Mouse (Mus musculus) neural tube, embryonic 10.5 days (tissue): ENCODE data around the gene Plin3.
"Not testable (repeated sequence)": the region's sequence is repeated elsewhere in the genome, so short reads cannot be mapped to it uniquely, and the experiment has no call there.

Experiments used
- DNase-seq: peaks from one replicate; pipeline ENCODE4 v3.0.0-alpha.2; 2017; ENCODE audit warnings: low spot score; ENCODE audit errors: extremely low spot score

Gene Plin3

DNA sequence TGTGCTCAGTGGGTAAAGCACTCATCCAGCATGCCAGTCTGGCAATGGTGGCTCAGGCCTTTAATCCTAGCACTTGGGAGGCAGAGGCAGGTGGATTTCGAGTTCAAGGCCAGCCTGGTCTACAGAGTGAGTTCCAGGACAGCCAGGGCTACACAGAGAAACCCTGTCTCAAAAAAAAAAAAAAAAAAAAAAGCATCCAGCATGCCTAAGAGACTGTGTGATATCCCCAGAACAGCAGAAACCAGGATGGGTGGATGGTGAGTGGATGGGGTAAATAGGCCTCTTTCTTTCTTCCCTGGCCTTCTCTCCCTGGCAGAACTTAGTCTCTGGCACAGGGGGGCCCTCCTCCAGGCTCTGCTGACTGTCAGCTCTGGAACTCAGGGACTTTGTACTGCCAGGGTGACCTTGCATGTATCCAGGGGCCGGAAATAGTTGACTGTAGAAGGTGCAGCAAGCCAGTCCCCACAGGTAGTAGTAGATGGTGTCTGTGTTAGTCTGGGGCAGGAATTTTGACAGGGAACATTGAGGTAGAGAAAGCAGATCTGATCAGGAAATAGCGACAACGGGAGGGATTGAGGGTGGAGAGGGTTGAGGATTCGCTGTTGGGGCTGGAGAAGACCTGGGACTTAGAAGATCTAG is 16.7 kb downstream of the Plin3 start:
- no peak for DNase-seq

DNA sequence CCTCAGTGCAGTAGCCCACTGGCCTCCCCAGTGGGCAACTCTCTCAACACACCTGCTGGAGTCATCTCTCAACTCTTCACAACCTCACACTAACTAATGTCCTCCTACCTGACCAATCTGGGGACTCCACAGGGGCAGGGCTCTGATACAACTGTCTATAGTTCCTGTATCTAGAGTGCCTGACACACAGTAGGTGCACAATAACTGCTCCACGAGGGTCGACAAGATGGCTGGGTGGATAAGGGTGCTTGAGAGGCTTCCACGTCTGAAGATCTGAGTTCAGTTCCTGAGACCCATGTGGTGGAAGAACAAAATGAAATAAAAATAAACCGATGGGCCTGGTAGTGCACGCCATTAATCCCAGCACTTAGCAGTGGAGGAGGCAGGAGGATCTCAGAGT is 18.7 kb downstream of the Plin3 start:
- no peak for DNase-seq

DNA sequence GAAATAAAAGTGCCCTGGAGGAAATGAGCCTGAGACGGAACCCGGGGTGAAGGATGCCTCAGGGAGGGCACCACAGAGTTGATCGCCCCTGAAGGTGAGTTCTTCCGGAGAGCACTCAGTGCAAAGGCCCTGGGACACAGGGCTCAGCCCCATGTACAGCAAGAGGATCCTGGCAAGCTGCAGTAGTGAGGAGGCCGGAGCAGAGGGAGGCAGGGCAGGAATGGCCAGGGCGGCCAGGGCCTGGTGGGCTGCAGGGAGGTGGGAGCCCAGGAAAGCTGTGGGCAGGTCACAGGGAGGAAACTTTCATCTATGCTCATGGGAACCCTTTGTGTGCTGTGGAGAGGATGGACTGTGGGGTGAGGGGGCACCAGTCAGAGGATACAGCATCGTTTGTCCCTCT is 19.2 kb downstream of the Plin3 start:
- DNase-seq: no peak

DNA sequence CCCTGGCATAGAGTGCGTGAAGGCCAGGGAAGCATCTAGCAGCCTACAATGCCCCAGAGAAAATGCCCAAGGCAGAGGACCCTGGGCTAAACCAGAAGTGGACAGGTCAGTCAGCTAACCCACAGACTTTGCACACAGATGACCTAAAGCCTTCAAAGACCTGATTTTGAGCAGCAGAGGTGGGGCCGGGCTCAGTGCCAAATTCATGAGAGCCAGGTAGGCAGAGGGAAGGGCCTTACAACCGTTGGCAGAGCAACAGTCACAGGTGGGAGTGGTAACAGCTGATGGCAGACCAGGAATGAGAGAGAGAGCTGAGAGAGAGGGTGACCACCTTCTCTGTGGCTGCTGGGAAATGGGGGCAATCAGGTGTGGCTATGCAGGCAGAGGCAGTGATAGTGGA is 20.0 kb downstream of the Plin3 start:
- no peak for DNase-seq

DNA sequence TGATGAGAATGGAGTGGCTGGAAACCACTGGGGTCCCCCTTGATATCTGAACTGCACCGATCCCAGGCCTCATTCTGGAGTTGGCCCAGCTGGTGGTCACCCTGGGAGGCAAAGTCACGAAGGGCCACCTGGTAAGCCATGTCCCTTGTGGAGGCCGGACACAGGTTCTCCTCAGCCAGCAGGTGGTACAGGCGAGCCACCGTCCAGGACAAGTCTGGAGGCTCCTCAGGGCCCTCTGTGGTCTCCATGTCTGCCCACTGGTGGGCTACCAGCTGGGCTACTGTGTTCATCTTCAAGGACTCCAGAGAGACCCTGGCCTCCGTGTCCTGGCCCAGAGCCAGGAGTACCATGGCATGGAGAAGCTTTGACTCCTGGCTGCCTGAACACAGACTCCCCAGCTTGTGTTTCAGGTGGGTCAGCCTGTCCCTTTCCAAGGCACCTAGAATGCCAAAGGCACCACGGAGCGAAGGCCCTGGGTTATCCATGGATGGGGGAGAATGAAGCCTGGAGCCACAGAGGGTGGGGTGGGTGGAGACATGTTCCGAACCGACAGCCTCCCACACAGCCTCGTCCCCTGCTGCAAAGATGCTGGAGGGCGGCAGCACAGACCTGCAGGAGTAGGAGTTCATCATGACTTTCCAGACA is 20.9 kb downstream of the Plin3 start:
- DNase-seq: no peak

DNA sequence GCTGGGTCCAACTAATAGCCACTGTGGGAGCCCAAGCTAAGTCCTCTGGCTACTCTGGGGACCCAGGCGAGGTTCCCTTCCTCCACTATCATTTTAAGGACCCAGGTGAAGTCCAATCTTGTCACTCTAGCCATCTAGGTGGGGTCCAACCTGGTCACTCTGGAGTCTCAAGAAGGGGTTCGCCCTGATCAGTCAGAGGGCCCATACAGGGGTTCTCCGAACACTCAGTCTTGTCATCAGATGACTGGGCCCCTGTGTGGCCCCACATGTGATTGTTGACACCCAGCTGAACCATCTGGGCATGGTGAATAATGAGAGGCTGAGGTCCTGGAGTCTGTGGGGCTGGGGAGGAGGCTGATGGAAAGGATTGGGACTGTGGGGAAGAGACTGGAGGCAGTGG is 22.9 kb downstream of the Plin3 start:
- no peak for DNase-seq

DNA sequence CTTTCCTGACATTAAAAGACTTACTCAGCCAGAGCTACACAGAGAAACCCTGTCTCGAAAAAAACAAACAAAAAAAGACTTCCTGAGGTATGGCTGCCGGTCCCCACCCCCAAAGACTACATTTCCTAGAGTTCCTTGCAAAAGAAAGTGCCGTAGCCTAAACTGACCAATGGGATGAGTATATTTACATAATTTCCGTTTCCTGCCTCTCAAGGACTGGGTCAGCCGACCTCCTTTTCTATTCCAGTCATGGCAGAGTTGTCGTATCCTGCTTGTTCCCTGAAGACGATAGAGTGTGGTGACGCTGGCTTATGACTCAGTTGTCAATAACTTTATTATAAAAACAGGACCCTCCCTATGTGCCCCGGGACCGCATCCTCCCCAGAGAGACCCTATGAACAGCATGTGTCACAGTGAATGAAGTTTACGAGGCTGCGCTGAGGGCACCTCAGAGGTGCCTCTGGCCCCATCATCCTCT is 23.5 kb downstream of the Plin3 start:
- peak; percentile 45 for DNase-seq

DNA sequence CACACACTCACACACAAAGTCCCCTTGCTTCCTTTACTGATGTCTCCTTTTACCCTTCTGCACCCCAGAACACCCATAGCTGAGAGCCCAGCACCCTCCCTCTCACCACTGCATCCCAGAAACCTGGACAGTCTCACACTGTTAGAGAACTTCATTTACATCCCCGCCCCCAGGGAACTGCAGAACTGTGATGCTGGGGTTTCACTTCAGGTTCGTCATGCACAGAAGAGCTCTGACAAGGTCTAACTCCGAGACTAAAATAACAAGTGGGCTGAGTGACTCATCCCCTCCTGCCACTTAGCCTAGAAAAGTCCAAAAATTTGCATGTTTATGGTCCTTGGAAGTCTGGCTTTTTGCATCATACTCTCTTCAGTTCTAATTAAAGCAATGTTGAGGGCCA is 26.4 kb downstream of the Plin3 start:
- DNase-seq: no peak

DNA sequence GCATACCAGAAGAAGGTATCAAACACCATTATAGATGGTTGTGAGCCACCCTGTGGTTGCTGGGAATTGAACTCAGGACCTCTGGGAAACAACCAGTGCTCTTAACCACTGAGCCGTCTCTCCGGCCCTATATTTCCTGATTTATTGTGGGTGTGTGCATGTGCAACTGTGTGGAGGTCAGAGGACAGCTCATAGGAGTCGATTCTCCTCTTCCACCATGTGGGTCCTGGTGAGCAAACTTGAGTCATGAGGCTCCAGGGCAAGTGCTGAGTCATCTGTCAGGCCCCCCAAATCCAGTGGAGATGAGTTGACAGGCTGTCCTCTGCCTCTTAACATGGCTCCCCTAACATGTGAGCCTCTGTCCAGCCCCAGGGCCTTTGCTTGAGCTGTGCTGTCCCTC is 26.8 kb downstream of the Plin3 start:
- no peak for DNase-seq

DNA sequence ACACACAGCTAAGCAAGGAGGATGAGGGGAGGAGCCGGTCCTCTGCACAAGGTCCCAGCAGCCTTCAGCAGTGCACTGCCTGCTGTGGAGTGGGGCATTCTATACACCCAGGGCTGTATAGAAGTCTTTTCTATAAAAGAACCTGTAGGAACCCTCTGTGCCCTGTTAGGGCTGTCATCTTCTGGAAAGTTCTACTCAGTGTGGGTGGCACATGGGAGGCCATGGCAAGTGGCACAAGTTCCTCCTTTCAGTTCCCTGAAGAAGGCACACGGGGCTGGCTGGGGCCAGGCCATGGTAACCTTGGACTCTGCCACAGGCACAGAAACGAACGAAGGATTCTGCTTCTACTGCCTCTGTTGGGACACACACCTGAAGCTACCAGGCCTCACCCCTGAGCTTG is 27.7 kb downstream of the Plin3 start:
- no peak for DNase-seq

DNA sequence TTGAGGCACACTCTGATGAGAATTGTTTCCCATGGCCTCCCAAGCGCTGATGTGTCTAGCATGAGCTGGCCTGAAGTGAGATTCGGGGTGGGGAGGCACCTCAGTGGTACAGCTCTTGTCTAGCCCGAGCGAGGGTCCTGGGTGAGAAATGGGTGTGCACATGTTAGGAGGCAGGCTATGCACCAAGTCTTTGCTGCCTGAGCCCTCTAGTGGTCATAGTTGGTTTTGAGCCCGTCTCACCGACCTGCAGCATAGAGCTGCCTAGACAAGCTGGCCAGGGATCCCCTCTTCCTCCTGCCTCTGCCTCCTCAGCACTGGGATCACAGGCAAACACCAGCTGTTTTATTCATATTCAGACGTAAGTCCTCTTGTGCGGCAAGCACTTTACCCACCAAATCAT is 28.7 kb downstream of the Plin3 start:
- peak; percentile 70 for DNase-seq

DNA sequence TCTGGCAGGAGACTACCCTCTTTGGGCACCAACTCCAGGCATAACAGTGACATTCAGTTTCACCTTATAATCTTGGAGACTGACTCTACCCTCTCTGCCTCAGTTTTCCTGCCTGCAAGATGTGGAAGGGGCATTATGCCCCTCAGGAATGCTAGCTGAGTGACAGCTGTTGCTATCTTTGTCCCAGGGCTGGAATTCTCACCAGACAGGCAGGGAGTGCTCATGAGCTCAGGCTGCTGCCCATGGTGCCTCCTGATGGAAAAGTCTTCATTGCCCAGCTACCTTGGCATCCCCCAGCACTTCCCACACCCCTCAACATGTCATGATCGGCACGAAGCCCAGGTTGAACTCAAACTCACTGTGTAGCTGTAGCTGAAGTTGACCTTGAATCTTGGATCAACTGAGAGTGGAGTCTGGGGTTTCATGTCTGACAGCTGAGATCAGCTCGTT is 30.0 kb downstream of the Plin3 start:
- no peak for DNase-seq

DNA sequence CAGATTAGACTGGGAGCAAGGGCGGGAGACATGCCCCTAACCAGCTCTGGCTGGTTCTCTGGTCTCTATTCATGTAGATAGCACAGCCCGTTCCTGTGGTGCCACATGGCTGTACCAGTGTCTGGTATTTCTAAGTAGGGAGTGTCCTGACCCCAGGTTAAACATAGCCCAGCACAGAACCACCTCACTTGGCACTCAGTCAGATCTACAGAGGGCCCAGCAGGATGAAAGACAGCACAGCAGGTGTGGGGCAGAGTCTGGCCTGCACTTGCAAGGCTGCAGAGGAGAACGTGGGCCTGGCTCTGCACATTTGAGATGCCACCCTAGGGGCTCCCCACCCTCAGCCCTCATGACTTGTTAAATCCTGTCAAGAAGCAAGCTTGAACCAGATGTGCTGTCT is 31.5 kb downstream of the Plin3 start:
- no peak for DNase-seq

DNA sequence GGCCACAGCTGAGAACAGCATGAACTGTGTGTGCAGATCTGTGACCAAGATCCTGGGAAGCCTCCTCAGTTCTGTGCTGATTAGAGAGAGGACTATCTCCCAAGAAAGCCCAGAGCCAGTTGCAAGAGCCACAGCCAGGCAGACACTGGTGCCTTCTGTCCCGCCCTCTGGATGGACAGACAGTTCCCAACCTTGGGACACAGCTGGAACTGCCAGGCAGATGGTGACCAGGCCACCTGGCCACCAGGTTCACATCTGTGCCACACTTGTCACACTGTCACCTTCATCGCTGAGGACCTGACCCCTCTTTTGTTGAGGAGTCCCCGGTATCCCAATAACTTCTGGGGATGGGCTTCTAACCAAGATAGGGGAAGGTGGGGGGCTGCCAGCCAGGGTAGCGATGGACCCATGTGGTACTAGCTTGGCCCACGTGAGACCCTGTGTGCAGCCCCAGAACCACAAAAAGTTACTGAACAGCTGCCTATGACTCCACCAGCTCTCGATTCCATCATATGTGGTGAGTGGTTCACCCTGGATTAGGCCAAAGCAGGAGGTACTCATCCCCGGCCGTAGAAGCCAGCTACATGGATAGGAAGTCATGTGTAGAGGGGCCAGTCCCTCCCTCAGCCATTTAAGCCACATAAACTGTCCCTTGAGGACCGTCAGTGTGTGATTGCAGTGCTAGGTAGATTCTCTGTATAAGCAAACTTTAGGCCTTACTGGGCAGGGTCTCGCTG is 33.2 kb downstream of the Plin3 start:
- no peak for DNase-seq

DNA sequence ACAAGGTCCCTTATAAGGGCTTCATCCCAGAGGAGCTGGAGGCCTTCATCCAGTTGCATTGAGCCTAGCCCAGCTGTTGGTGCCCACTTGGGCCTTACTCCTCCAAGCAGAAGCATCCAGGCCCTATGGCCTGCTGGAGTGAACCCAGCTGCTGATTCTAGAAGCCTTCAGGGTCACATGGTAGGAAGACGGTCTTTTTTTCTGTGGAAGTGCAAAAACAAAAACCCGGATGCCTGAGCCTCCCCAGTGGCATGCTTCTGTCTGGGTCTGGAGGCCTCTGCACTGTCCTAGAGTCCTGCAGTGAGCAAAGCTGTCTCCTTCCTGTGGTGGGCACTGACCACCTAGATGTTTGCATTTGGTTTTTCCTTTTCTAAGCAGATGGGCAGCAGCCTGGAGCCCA is 33.9 kb downstream of the Plin3 start:
- not testable (repeated sequence) for DNase-seq

DNA sequence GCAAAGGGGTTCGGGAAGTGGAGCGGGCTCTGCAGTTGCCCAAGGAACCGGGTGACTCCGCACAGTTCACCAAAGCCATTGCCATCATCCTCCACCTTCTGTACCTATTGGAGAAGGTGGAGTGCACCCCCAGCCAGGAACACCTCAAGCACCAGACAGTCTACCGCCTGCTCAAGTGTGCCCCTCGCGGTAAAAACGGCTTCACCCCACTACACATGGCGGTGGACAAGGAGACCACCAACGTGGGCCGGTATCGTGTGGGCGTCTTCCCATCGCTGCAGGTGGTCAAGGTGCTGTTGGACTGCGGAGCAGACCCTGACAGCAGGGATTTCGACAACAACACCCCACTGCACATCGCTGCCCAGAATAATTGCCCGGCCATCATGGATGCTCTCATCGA is 34.4 kb downstream of the Plin3 start:
- DNase-seq: not testable (repeated sequence)

DNA sequence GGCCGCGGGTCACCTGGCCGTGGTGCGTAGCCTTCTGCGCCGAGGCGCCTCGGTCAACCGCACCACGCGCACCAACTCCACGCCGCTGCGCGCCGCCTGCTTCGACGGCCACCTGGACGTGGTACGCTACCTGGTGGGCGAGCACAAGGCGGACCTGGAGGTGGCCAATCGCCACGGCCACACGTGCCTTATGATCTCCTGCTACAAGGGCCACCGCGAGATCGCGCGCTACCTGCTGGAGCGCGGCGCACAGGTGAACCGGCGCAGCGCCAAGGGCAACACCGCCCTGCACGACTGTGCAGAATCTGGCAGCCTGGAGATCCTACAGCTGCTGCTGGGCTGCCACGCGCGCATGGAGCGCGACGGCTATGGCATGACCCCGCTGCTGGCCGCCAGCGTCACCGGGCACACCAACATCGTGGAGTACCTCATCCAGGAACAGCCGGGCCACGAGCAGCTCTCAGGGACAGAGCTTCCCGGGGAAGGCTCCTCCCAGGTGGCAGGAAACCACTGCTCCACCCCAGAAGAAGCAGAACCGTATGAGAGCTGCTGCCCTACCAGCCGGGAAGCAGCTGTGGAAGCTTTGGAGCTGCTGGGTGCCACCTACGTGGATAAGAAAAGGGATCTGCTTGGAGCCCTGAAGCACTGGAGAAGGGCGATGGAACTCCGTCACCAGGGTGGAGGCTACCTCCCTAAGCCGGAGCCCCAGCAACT is 35.3 kb downstream of the Plin3 start:
- DNase-seq: no peak

DNA sequence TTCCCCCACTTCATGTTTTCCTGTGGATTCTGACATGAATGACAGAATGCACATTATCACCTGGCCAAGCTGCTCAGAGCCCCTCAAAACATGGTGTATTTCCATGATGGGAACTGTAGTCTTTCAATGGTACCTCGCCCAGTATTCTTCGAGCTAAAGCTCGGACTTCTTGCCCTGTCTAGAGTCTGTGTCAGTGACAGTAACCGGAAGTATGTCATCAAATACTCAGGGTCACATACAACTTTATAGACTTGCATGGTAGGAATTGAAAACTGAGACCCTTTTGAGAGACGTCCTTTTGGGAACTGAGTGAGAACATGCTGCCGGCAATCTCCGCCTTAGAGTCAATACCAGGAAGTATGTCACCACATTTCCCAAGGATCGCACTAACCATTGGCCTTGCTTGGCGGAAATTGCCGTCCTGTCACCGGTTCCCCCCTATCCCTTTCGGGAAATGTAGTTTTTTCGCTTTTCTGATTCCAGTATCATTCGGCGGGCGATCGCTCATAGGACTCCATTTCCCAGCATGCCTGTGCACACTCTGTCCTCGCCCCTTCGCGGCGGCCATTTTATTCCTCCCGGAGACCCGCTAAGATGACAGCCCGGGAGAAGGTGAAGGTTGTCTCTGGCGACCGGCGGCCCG is 36.3 kb downstream of the Plin3 start, which contains the start of gene Fem1a:
Gene Fem1a (plus strand): TSS at position 572 of the 643 bp plus-strand sequence.
- DNase-seq: peak; percentile 86

DNA sequence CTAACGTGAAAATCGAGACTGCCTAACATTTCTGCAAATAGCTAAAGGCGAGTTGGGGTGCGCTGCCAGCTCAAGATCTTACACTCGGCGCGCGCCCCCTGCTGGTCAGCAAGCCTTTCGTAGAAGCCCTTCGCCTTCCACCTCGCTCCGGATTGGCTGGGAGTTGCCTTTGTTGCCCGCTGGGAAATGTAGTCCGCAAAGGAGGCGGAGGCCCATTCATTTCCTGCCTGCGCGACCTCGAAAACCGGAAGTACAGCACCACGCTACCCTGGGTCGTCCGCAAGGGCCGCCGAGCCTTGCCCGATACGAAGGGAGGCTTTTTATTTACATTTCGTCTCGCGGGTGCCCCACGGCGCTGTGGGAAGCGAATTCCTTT is 36.8 kb downstream of the Plin3 start:
- peak; percentile 98 for DNase-seq

DNA sequence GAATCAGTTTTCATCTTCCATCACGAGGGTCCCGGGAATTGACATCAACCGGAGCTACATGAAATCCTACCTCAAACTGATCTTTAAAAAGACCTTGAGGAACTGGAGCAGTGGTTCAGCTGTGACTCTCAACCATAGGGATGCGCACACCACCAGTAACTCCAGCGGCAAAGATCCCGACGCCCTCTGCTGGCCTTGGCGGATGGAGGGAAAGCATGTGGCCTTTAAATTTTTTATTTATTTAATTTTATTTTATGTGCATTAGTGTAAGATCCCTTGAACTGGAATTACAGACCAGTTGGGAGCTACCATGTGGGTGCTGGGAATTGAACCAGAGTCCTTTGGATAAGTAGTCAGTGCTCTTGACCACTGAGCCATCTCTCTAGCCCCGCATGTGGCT is 37.2 kb downstream of the Plin3 start:
- DNase-seq: no peak

DNA sequence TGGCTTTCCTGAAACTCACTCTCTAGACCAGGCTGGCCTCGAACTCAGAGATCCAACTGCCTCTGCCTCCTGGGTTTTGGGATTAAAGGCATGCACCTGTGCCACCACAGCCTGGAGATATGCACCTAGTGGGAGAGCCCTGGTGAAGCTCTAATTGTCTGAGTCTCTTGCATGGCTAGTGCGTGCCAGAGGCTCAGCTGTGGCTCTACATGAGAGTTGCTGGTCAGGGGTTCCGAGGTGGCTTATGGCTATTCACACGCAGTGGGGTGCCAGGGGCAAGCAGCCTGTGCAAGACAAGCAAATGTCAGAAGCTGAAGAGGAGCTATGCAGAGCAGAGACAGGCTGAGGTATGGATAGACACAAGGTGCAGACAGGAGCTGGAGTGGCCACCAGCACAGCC is 38.0 kb downstream of the Plin3 start:
- no peak for DNase-seq
